Mouse (Mus musculus) testis, postnatal 14 days (tissue): ENCODE measurements around the gene Dlg1.

Experiments used
- DNase-seq: peaks from one replicate; pipeline ENCODE4 v3.0.0; 2021; ENCODE audit warnings: low spot score

Dlg1 gene

GRCm38 (mm10) chr16:31663379-31664286, at the start of gene Dlg1:
TSS of gene Dlg1 (plus strand) at chr16:31663443.
- DNase-seq, result peak; percentile 93

- DNase-seq, result no peak
Observed at GRCm38 (mm10) chr16:31616382-31616781, 46.9 kb upstream of the Dlg1 start.

GRCm38 (mm10) chr16:31617128-31617527, 46.1 kb upstream of the Dlg1 start:
- no peak for DNase-seq

GRCm38 (mm10) chr16:31617823-31618371, 45.3 kb upstream of the Dlg1 start:
- peak; percentile 37 for DNase-seq

GRCm38 (mm10) chr16:31618671-31619070, 44.6 kb upstream of the Dlg1 start:
- DNase-seq, result no peak

- DNase-seq, result peak; percentile 21
Observed at GRCm38 (mm10) chr16:31619675-31620335, 43.4 kb upstream of the Dlg1 start.

GRCm38 (mm10) chr16:31622356-31622755, 40.9 kb upstream of the Dlg1 start:
- DNase-seq, result no peak

GRCm38 (mm10) chr16:31623136-31623535, 40.1 kb upstream of the Dlg1 start:
- no peak for DNase-seq

GRCm38 (mm10) chr16:31624749-31625148, 38.5 kb upstream of the Dlg1 start:
- DNase-seq, result no peak

GRCm38 (mm10) chr16:31626331-31626730, 36.9 kb upstream of the Dlg1 start:
- DNase-seq, result no peak

GRCm38 (mm10) chr16:31630381-31630780, 32.9 kb upstream of the Dlg1 start:
- DNase-seq, result no peak

- DNase-seq, result no peak
Observed at GRCm38 (mm10) chr16:31631046-31631445, 32.2 kb upstream of the Dlg1 start.

GRCm38 (mm10) chr16:31634371-31634770, 28.9 kb upstream of the Dlg1 start:
- DNase-seq, result no peak

- DNase-seq, result no peak
Observed at GRCm38 (mm10) chr16:31638393-31638792, 24.9 kb upstream of the Dlg1 start.

GRCm38 (mm10) chr16:31639946-31640345, 23.3 kb upstream of the Dlg1 start:
- no peak for DNase-seq

GRCm38 (mm10) chr16:31641776-31642175, 21.5 kb upstream of the Dlg1 start:
- no peak for DNase-seq

- no peak for DNase-seq
Observed at GRCm38 (mm10) chr16:31647221-31647620, 16.0 kb upstream of the Dlg1 start.

GRCm38 (mm10) chr16:31650788-31651187, 12.5 kb upstream of the Dlg1 start:
- DNase-seq, result no peak

GRCm38 (mm10) chr16:31651541-31651940, 11.7 kb upstream of the Dlg1 start:
- no peak for DNase-seq

- DNase-seq, result peak; percentile 18
Observed at GRCm38 (mm10) chr16:31652115-31652843, 11.0 kb upstream of the Dlg1 start.

GRCm38 (mm10) chr16:31653616-31654015, 9.6 kb upstream of the Dlg1 start:
- DNase-seq, result no peak

- no peak for DNase-seq
Observed at GRCm38 (mm10) chr16:31654021-31654420, 9.2 kb upstream of the Dlg1 start.
